Mouse (Mus musculus) naive thymus-derived CD4-positive, alpha-beta T cell, adult 2 months (primary cell): ENCODE measurements around the gene Foxe1.

Experiments used
- DNase-seq: peaks from one replicate; pipeline ENCODE4 v3.0.0-alpha.2; 2011; ENCODE audit warnings: low read depth

Gene Foxe1

DNA sequence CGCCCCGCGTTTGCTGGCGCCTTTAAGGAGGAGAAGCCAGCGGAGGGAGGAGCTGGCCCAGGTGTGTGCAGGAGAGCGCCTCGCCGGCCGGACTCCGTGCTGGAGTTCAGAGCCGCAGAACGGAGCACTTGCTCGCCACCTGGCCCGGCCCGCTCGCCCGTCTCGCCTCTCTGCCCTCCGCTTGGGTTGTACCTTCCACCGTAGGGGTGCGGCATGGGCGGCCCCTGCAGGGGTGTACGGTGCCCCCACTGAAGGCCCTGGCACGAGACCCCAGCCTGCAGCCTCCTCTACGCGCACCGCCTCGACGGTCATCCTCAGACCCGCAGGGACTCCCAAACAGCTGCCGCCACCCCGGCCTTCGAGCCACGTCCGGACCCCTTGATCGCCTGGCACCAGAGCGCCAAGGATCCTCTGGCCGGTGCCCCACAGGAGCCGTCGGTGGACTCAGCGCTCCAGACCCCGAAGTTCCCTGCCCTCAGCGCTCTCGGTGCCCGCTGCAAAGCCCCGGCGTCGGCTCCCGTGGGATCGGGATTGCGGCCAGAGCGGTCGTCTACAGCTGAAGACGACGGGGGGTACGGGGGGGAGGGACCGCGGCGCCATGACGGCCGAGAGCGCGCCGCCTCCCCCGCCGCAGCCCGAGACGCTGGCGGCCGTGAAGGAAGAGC lies at the start of gene Foxe1:
Foxe1 (plus strand) TSS at position 14 of the 665 bp plus-strand sequence.
- DNase-seq = no peak

DNA sequence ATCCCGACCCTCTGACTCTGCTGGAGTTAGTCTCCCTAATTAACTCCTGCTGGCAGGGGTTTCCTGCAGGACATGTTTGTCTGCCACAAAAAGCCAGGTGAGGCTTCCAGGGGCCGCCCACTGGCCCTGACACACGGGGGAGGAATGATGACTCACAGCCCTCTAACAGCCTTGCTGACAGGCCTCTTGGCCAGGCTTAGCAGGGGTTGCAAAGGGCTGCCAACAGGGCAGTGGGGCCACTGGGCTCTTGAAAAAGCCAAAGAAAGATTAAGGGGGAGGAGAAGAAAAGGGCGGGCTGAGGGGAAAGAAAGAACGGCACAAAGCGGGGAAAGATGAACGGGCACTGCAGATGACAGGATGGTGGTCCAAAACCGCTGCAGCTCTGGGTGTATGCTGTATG lies 39.3 kb upstream of the Foxe1 start:
- peak; percentile 11 for DNase-seq

DNA sequence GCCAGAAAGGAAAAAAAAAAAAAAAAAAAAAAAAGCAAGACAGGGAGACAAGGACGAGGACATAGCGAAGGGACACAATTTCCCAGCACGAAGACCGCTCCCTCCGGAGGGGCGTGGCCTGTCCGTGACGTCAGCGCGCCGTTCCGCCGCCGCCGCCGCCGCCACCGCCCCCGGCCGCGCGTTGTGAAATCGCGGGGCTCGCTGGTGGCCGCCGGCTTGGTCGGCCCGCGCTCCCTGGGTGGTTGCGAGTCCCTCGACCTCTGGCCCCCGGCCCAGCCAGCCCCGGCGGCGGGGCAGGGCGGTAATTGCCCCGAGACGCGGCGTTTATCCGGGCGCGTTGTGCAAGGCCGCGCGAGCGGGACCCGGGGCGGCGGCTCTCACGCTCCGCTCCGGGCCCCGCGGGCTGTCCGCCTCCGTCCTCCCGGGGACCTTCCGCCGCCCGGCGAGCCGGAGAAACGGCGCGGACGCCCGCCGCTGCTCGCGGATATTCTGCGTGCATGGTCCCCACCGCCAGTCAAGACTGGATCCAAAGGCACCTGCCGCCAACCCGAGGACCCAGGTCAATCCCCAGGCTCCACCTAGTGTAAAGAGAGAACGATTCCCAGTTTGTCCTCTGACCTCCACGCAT lies 38.5 kb upstream of the Foxe1 start:
- peak; percentile 76 for DNase-seq

DNA sequence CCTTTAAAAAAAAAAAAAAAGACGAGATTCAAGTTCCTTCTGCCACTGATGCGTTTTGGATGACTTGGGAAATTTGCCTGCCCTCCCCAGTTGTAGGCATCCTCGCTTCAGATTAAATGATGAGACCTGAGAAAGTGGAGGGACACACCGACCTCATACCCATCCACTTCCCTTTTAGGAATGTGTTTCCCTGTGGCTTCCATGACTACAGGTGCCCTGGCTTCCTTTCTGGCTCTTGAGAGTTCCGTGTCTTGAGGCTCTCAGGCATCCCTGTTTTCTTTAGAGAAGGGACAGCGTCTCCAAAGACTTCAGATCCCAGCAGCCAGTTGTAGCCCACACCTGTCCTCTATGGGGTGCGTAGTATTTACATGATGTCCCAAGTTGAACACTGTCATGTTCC lies 38.0 kb upstream of the Foxe1 start:
- DNase-seq = no peak

DNA sequence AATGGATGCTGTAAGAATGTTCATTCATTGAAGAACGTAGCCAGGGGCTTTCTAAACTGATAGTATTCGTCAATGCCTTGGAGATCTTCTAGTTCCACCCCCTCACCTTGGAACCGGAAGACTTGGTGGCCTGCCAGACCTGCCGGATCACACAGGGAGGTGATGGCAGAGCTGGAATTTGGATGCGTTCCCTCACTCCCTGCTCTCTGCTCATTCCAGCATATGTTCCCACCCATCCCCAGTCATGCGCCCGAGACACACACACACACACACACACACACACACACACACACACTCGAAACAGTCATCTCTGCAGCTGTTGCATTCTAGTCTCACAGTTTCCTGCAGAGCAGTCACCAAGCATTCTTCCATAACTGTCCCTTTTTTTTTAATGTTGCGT lies 36.1 kb upstream of the Foxe1 start:
- no peak for DNase-seq

DNA sequence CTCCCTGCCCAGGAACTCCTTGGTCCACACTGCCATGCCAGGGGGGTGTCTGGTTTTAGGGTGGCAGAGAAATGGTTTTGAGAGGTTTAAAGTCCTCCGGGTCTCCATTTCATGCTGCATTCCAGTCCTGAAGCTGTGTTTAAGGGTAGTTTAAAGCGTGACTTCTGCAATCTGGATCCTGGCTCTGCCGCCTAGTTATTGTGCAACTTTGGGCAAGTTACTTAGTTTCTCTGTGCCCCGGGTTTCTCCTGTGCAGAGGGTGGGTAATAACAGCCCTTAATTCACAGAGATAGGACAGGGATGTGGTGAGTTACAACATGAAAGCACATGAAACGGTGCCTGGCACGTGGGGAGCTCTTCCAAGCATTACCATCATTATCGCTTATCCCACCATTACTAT lies 35.5 kb upstream of the Foxe1 start:
- no peak for DNase-seq

DNA sequence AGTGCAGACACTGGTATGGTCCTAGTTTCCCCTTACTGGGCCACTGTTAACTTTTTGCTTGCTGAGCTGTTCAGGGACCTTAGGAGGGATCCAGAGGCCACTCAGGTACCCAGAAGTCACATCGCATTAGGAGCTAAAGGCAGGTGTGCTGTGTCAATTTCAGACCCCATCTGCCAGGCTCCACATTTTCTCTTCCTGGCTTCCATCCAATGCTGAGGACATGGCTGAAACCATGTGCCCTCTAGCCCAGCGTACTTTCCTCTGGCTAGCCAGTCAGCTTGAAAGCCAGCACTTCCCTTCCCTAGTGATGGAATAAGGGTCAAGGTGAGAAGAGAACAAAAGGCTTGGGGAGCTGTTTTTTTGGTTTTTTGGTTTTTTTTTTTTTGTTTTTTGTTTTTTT lies 31.8 kb upstream of the Foxe1 start:
- DNase-seq = no peak

DNA sequence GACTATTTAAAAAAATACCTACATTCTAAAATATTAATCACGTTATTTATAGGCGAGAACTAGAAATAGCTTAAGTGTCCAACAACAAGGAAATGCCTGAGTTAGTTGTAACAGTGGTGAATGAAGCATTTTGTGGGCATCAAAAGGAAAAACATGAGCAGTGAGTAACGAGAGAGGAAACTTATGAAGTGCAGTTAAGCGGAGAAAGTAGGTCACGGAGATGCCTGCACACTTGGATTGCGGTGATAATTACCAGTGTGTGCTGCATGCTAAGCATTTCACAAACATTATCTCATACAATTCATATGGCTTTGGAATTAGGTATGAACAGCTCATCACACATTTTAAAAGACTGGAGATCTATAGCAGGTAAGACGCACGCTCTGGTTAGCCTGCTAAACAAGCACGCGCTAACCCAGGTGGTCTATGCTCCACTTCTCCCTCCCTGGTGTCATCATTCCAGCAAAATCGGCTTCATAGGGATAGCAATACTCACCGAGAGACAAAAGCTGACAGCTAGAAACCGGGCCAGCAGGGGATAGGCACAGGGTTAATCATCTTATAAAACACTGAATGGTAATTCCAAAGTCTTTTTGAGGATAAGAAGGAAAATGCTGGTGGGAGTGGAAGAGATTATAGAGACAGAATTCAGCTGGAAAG lies 21.5 kb upstream of the Foxe1 start:
- DNase-seq = no peak

DNA sequence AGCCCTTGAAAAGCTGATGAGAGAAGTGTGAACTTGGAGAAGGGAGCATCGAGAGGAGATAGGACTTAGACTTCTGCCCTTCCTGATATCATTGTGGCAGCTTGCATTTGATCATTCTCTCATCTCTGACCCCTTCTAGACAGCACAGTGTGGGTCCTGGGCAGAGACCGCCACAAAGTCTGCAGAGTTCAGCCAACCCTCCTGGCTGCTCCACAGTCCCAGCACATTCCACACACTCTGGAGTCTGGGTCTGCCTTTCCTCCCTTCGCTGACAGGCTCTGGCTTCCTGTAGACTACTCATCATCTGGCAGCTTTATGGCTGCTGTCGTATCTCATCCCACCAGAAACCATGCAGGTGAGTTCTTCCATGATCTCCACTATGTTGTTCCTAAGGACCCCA lies 20.7 kb upstream of the Foxe1 start:
- no peak for DNase-seq

DNA sequence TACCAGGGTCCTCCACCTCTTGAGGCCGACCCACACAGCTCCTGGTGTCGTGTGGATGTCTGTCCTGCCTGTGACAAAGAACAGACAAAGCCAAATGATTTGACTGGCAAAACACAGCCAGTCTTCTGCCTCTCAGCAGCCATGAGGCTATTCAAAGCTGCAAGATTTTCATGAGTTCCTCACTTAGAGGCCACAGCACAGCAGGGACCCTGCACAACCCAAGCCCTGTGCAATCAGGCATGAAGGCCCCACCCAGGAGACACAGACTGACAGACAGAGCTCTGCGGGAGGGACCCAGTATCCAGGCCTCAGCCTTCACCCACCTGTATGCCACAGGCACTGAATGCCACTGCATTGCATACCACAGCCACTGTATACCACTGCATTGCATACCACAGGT lies 14.5 kb upstream of the Foxe1 start:
- DNase-seq = no peak

DNA sequence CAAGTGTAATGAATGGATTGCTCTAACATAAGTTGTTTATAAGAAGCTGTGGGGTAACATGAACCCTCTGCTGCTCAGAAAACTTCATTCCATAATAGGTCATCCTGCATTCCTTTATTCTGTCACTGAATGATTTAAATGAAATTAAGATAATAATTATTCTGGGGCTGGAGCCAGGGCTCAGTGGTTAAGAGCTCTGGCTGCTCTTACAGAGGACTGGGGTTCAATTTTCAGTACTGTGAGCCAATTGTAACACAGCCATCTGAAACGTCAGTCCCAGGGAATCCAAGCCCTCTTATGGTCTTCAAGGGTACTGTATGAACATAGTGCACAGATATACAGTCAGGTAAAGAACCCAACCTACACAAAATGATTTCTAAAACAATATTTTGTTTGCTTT lies 7.6 kb upstream of the Foxe1 start:
- no peak for DNase-seq

DNA sequence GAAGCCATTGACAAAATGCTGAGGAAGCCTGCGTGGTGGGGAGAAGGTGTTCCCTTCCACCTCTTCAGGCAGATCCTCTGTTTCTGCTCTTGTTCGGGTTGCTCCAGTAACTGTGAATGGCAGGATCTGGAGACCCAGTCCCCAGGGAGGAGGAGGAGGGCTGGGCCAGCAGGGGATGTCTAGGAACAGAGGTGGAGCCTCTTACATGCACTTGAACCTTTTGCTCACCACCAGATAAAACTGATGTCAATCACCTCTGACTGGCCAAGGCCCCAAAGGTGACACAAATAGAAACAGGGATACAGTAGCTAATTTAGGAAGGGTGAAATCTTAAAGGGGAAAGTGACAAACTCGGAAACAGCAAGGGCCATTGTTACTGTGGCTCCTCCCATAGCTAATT lies 5.4 kb upstream of the Foxe1 start:
- DNase-seq = no peak

DNA sequence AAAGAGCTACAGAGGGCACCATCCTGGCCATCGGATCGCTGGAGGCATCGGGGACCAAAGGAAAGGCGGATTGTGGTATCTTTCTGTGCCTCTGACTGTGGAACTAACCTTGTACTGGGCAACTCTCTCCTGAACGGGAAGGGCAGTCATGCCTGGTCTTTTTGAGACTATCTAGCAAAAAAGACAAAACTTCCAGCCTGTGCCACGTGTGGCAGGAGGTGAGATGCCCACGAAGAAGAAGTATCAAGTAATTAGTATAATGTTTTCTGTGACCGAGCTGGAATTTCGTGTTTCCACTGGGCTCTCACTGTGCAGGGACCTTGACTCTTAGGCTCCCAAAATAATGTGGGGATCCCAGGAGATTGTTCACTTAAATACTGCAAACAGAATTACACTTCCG lies 4.4 kb upstream of the Foxe1 start:
- DNase-seq = no peak

DNA sequence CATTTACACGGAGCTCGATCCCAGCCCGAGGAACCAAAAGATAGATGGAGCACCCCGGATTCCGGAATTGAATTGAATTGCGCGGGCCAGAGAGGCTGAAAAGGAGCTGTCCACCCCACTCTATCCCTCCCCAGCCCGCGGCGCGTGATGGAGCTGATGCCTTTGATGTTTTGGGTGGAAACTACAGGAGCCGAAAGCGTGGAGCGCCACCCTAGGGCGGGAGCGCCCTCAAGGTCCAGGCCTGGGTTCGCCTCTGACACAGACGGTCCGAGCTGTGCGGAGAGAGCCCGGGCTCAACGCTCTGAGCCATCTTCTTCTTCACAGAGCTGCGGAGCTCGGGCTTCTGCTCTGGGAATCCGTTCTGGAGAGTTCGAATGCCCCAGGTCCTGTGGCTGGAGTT lies 3.8 kb upstream of the Foxe1 start:
- no peak for DNase-seq

DNA sequence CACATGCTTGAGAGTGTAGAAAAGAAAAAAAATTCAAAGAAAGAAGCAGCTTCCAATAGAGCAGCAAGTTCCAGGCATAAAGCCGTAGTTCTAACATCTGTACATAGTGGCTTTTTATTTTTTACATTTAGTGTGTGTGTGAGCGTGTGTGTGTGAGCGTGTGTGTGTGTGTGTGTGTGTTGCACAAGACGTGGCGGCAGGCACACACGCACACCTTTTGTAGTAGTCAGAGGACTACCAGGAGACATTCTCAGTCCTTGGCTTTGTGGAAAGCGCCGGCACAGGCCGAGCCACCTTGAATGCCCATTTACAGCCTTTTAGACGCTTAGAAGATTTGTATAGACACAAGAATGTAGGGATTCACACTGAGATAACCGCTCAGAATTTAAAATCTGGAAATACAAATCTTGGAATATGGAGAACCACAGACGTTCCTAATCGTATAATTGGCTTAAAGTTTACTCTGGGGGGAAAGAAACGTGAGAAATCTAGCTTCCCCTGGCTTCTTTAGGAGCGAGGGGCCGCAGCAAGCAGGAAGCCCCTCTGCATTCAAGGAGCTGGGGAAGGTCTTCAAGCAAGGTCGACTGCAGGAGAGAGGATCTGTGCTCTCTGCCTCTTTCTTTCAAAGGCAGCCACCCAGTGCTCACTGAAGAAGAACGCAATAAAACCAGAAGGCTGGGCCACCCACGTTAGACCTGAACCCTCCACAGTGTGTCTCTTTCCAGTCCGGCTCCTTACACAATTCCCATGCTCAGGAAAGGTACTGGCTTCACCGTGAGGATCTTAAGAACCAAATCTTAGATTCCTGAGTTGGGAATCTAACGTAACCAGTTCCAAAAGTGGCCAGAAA lies 1.4 kb upstream of the Foxe1 start:
- DNase-seq = no peak

DNA sequence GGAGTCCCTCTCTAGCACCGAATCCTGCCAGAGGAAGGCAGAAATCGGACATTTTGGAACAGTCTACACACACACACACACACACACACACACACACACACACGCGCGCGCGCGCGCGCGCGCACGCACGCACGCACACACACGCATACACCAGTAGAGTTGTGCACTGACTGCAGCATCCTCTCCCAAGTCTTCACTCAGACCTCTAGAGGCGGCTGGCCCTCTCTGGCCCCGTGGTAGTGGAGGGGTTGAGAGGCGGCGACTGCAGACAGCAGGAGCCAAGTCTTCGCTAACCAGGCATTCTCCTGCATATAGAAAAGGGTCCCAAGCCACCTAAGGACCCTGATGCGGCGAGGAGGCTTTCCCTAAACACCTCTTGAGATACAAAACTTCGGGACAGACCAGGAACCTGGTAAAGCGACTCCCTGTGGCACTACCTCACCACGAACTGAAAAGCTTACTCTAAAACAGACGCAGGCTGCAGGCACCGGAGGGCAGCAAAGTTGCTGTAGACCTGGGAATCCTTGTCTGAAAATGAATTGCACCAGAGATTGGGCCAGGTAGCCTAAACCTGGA lies 610 bp upstream of the Foxe1 start:
- DNase-seq = no peak

DNA sequence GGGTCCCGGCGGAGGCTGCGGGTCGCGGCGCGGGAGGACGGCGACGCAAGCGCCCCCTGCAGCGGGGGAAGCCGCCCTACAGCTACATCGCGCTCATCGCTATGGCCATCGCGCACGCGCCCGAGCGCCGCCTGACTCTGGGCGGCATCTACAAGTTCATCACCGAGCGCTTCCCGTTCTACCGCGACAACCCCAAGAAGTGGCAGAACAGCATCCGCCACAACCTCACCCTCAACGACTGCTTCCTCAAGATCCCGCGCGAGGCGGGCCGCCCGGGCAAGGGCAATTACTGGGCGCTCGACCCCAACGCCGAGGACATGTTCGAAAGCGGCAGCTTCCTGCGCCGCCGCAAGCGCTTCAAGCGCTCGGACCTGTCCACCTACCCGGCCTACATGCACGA lies 879 bp downstream of the Foxe1 start:
- peak; percentile 54 for DNase-seq

DNA sequence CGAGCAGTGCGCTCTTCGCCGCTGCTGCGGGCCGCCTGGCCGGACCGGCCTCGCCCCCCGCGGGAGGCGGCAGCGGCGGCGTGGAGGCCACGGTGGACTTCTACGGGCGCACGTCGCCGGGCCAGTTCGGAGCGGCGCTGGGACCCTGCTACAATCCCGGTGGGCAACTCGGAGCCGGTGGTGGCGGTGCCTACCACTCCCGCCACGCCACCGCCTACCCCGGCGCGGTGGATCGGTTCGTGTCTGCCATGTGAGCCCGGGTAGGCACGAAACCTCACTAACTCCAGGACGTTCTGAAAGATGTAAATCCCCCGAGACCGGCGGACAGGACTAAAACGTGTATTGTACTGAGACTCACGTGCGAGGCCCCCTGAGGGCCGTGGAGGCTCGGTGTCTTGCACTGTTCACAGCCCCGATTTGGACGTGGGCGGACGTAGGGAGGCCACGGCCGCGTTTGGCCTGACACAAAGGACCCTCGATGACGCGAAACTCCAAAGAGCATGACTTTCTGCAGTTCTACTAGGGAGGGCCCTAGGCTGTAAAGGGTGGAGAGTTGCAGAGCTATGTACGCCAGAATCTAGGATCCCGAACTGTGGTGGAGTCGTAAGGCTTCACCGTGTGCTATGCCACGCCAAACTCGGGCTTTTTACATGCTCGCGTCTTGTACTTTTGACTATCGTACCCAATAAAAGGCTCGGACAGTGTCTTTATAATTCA lies 1.8 kb downstream of the Foxe1 start:
- no peak for DNase-seq

DNA sequence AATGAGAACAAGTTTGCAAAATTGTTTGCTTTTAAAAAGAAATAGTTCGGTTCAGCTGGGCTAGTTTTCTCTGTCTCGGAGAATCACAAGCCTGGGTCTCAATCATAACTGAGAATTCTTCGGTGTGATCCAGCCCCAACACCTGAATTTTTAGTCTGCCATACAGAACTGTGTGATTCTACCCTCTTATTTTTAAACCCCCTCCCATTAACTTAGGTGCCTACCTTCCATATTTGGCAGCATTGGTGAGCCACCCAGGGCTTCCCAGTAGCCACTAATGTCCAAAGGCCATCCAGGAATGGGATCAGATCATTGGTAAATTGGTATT lies 2.3 kb downstream of the Foxe1 start:
- no peak for DNase-seq

DNA sequence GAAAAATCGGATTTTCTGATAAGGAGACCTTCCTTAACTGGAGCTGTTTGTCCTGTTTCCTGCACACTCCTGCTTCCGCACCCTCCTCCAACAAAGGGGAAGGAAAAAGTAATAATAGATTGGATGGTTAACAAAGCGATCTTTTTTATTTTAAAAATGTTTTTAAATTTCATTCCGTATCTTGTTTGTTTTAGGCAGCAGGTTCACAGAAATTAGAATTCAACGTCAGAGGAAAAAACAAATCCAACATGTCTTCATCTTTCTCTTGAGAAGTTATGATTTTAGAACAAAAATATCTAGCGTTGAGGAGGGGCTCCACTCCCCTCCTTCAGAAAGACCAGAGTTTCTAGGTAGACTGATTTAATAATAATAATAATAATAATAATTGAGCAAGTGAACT lies 2.8 kb downstream of the Foxe1 start:
- no peak for DNase-seq

DNA sequence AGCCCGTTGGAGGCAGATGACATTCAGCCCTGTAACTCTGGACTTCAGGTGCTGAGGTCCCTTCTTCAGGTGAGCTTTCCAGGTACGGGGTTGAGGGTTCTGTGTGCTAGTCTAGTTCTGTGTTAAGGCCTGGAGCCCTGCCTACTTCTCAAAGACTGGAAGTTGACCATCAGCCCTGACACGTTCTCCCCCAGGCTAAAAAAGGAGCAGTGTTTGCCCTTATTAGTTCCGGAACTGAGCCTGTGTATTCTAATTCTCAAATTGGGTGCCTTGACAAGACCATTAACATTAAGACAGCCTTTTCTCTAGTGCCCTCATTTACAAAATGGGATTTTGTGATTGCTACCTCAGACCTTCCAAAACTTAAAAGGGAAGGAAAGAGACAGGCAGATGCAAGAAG lies 3.7 kb downstream of the Foxe1 start:
- no peak for DNase-seq
